In genomic region chr1:153091438-153092236, GRCm38 (mm10) we compare ENCODE assay signal across 7 mouse cellular contexts.
DNase-seq lines count a peak whose midpoint lies in the region; ATAC-seq and TF ChIP-seq lines count a peak whose summit lies in the region.

No protein-coding gene starts in this region.

- no peaks in the 10 kb centered on the region for H3K36me3 ChIP-seq in G1E (replicated peaks)
- no peaks in the 10 kb centered on the region for H3K36me3 ChIP-seq in embryonic facial prominence, embryonic 12.5 days
- H3K36me3 ChIP-seq in neural tube, embryonic 14.5 days (ENCODE audit: control insufficient read depth, insufficient read depth, low read length) = peaks cover 7% of the 10 kb centered on the region

- no peak overlapping the region for H3K27ac ChIP-seq in embryonic facial prominence, embryonic 12.5 days
- 0 out of 2 replicates have a peak overlapping the region, but pooled peaks have one; percentile 28 for H3K27ac ChIP-seq in neural tube, embryonic 14.5 days (ENCODE audit: low read depth, low read length)

- H3K4me3 ChIP-seq in G1E (ENCODE audit: low read depth, low read length) = peak overlapping the region; percentile 28; the same call in 1 of the 2 replicates
- H3K4me3 ChIP-seq in embryonic facial prominence, embryonic 12.5 days = no peak overlapping the region
- no peak overlapping the region for H3K4me3 ChIP-seq in neural tube, embryonic 14.5 days (ENCODE audit: low read depth, low read length)

- no peaks in the 10 kb centered on the region for H3K9me3 ChIP-seq in G1E (replicated peaks)
- no peaks in the 10 kb centered on the region for H3K9me3 ChIP-seq in embryonic facial prominence, embryonic 12.5 days
- H3K9me3 ChIP-seq in neural tube, embryonic 14.5 days (ENCODE audit: control insufficient read depth, low read length) = no peaks in the 10 kb centered on the region

- peaks cover 16% of the 10 kb centered on the region for H3K27me3 ChIP-seq in G1E (ENCODE audit: insufficient read depth, low read length)
- H3K27me3 ChIP-seq in embryonic facial prominence, embryonic 12.5 days = peaks cover 5% of the 10 kb centered on the region; the same call in 1 of the 2 replicates
- no peaks in the 10 kb centered on the region for H3K27me3 ChIP-seq in neural tube, embryonic 14.5 days (ENCODE audit: control insufficient read depth, insufficient read depth, low read length)

- no peak overlapping the region for H3K4me2 ChIP-seq in embryonic facial prominence, embryonic 12.5 days (replicated peaks)
- no peak overlapping the region for H3K4me2 ChIP-seq in neural tube, embryonic 14.5 days (ENCODE audit: low read depth, low read length)

- H3K4me1 ChIP-seq in G1E (ENCODE audit: insufficient read depth, low read depth, low read length) = peaks cover 60% of the 10 kb centered on the region
- peaks cover 16% of the 10 kb centered on the region for H3K4me1 ChIP-seq in embryonic facial prominence, embryonic 12.5 days
- H3K4me1 ChIP-seq in neural tube, embryonic 14.5 days (ENCODE audit: control insufficient read depth, insufficient read depth, low read length) = no peaks in the 10 kb centered on the region

- DNase-seq in G1E (ENCODE audit: low spot score) = no peak
- peak; percentile 33 to 63 for DNase-seq in heart, postnatal 10 days
- peak; percentile 58 to 59 for DNase-seq in kidney, postnatal 36 days
- no peak for DNase-seq in thymus, postnatal 25 days

- WGBS in embryonic facial prominence, embryonic 12.5 days = 28% methylated on average over 9 of the region's 9 CpGs
- 45% methylated on average over 9 of the region's 9 CpGs for WGBS in neural tube, embryonic 14.5 days

- no peak for TF ChIP-seq CTCF in G1E (IDR thresholded peaks at IDR 0.05; ENCODE audit: low read depth, low read length)

- intact Hi-C loops in heart, postnatal 10 days (cut with DNase I) = loop anchor here (5.0 kb wide), 1 partner anchor 44 kb away; no protein-coding TSS in a partner anchor

- H3K9ac ChIP-seq in embryonic facial prominence, embryonic 12.5 days = no peak overlapping the region
- no peak overlapping the region for H3K9ac ChIP-seq in neural tube, embryonic 14.5 days (replicated peaks; ENCODE audit: low read depth, low read length)

- no peak for ATAC-seq in G1E (ENCODE audit: extremely low read depth, insufficient number of reproducible peaks, low FRiP score, poor library complexity, severe bottlenecking)
- 0 out of 2 replicates have a peak, but pooled peaks have one; percentile 28 for ATAC-seq in embryonic facial prominence, embryonic 12.5 days (ENCODE audit: insufficient number of reproducible peaks, insufficient read depth, low FRiP score, low TSS enrichment)
- peak; percentile 54; the same call in 1 of the 2 replicates for ATAC-seq in neural tube, embryonic 14.5 days (ENCODE audit: low read depth)
- no peak for ATAC-seq in megakaryocyte-erythroid progenitor cell, adult 5-6 weeks (replicated peaks; ENCODE audit: low FRiP score, low TSS enrichment, poor library complexity, severe bottlenecking)

Comparison
In these comparisons a context has a peak if more than half of its experiments do, and no peak if none do; other contexts are left out.
1. ATAC-seq: peak in embryonic facial prominence, embryonic 12.5 days (single experiment) and neural tube, embryonic 14.5 days (single experiment); none in G1E (single experiment) and megakaryocyte-erythroid progenitor cell, adult 5-6 weeks (single experiment).
2. DNase-seq: peak in heart, postnatal 10 days (2 of 2) and kidney, postnatal 36 days (2 of 2); none in G1E (single experiment) and thymus, postnatal 25 days (single experiment).